Mouse (Mus musculus) adipose tissue, adult 10 weeks (tissue): Measurements from ENCODE around the gene Eva1c. TPM values are rescaled to one million over a fixed set of nuclear protein-coding genes. Genes with fewer than 3 reads are reported as not detected.

Experiments used
- polyA plus RNA-seq: library from polyadenylated mRNA; stranded (reverse); fragments of 350-450 nt; fragmentation: Illumina TruSeq; extraction: RNeasy Lipid Tissue Mini Kit (QIAGEN cat#74804); gene quantifications from one replicate; pipeline ENCODE4 v1.2.3, GENCODE M21; 2014; ENCODE audit warnings: low read depth, low replicate concordance

Gene Eva1c
- polyA plus RNA-seq: 5.6 TPM

DNA sequence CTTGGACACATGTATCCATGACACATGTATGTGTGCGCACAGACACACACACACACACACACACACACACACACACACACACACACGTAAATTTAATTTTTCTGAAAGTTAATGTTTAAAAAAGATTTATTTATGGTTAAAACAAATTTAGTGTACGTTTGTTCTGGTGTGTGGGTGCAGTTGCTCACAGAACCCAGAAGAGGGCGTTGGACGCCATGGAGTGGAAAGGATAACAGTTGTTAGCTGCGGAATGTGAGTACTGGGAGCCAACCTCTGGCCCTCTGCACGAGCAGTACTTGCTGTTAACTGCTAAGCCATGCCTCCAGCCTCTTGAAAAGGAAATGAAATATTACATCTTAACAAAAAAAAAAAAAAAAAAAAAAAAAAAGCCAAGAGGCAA, at the start of gene Eva1c:
Eva1c (plus strand) TSS at position 263 of the 400 bp plus-strand sequence.

GRCm38 (mm10) chr16:90809975-90810715, 16.4 kb upstream of the Eva1c start, which contains the start of gene Urb1:
Gene Urb1, minus strand, starts transcription at chr16:90810413.

DNA sequence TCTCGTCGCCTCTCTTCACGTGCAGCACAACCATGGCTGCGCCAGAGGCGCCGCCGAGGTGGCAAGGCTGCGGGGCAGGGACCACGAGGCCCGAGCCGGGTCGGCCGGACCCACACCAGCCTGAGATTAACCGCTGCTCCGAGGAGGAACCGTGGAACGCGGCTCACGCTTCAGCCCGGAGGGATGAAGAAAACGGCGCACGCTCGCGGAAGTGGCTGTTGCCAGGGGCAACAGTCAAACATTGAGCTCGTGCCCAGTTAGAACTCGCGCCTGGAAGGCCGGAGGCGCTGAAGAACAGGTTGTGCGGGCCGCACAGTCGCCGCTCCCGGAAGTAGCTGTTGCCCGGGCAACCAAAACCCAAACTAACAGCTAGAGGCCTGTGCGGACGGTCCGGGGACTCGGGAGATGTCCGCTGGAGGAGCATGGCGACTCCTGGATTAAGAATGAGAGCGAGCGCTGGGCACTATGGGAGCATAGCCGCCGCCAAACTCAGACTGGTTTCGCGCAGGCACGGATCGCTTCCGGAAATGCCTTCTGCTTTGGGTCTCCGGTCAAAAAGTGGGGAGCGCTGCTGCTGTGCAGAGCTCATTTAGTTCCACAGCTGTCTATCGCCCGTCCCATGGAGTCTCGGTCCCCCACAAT, 108.3 kb downstream of the Eva1c start, which contains the start of gene Cfap298:
Cfap298 (minus strand) TSS at position 428 of the 642 bp plus-strand sequence.

Other genes starting within 250 kb of the Eva1c start
- 8.8 TPM for gene Mis18a, start 99.3 kb upstream of the Eva1c start, polyA plus RNA-seq
- 90.2 TPM for gene Mrap, start 88.5 kb upstream of the Eva1c start, polyA plus RNA-seq
- 6.7 TPM for gene Urb1, start 16.3 kb upstream of the Eva1c start, polyA plus RNA-seq
- 31.6 TPM for gene Cfap298, start 108.4 kb downstream of the Eva1c start, polyA plus RNA-seq
- 26.2 TPM for gene Synj1, start 184.6 kb downstream of the Eva1c start, polyA plus RNA-seq
- gene Paxbp1, start 217.8 kb downstream of the Eva1c start, polyA plus RNA-seq: 50.3 TPM